Mouse (Mus musculus) heart, embryonic 10.5 days (tissue): ENCODE data around the gene Ptpn11. TPM values are rescaled to one million over a fixed set of nuclear protein-coding genes. Genes with fewer than 3 reads are reported as not detected.
A peak's percentile ranks its signal among the peaks of the same experiment; 100 is the strongest.

Source experiments
- DNase-seq: peaks from one replicate; pipeline ENCODE4 v3.0.0-alpha.2; 2017; ENCODE audit warnings: low spot score
- H3K27ac ChIP-seq: fragments of 300-500 bp; sonication (generic); 2 replicates; pipeline ENCODE4 v1.5.1; 2016; ENCODE audit warnings: mild to moderate bottlenecking
- H3K27me3 ChIP-seq: fragments of 300-500 bp; sonication (generic); 2 replicates; pipeline ENCODE4 v1.6.1; 2016; ENCODE audit warnings: mild to moderate bottlenecking; ENCODE audit not compliant: poor library complexity, insufficient read depth, severe bottlenecking
- H3K36me3 ChIP-seq: fragments of 300-500 bp; sonication (generic); 2 replicates; pipeline ENCODE4 v1.6.1; 2016; ENCODE audit warnings: mild to moderate bottlenecking, moderate library complexity
- H3K4me1 ChIP-seq: fragments of 300-500 bp; sonication (generic); 2 replicates; pipeline ENCODE4 v1.6.1; 2016; ENCODE audit warnings: mild to moderate bottlenecking
- H3K4me3 ChIP-seq: fragments of 300-500 bp; sonication (generic); 2 replicates; pipeline ENCODE4 v1.5.1; 2016; ENCODE audit warnings: mild to moderate bottlenecking, moderate library complexity
- H3K9me3 ChIP-seq: fragments of 300-500 bp; sonication (generic); 2 replicates; pipeline ENCODE4 v1.6.1; 2016; ENCODE audit warnings: mild to moderate bottlenecking, moderate library complexity
- WGBS: fragments of 180-500 bp; shearing (Covaris S2); methylation state at CpG from one replicate; pipeline ENCODE4 v1.1.7; 2016; 5-methylcytosine and 5-hydroxymethylcytosine counted together
- polyA plus RNA-seq: library from polyadenylated mRNA; unstranded; fragments of >200 nt; fragmentation: Nextera tagmentation; extraction: Ambion mirVana; gene quantifications from 2 replicates; pipeline ENCODE4 v1.2.1, GENCODE M21; 2016

Ptpn11 gene
- polyA plus RNA-seq, 1 experiment from 2014 or later = 27.8 TPM

GRCm38 (mm10) chr5:121190210-121190835 lies 874 bp downstream of the Ptpn11 start:
- no peaks in the 10 kb centered on the region for H3K36me3 ChIP-seq
- 26% methylated on average over 21 of the region's 21 CpGs for WGBS
- peak; percentile 71 for DNase-seq
- peaks cover 45% of the 10 kb centered on the region for H3K4me1 ChIP-seq
- H3K9me3 ChIP-seq = no peaks in the 10 kb centered on the region
- H3K27ac ChIP-seq = peak overlapping the region; percentile 99
- no peaks in the 10 kb centered on the region for H3K27me3 ChIP-seq
- H3K4me3 ChIP-seq = peak overlapping the region; percentile 98

- H3K9me3 ChIP-seq = no peaks in the 10 kb centered on the region
- H3K36me3 ChIP-seq = no peaks in the 10 kb centered on the region
- peak; percentile 68 for DNase-seq
- peak overlapping the region; percentile 34; the same call in 1 of the 2 replicates for H3K4me3 ChIP-seq
- WGBS = 70% methylated on average over 9 of the region's 9 CpGs
- 0 out of 2 replicates have a peak overlapping the region, but pooled peaks have one; percentile 12 for H3K27ac ChIP-seq
- no peaks in the 10 kb centered on the region for H3K27me3 ChIP-seq
- H3K4me1 ChIP-seq = peaks cover 57% of the 10 kb centered on the region
Observed at GRCm38 (mm10) chr5:121189182-121189581, 2.0 kb downstream of the Ptpn11 start.

GRCm38 (mm10) chr5:121188265-121188664 lies 2.9 kb downstream of the Ptpn11 start:
- Histone ChIP-seq H3K27me3 (no peaks in the 10 kb centered on the region), H3K36me3 (no peaks in the 10 kb centered on the region), H3K9me3 (no peaks in the 10 kb centered on the region), H3K4me1 (peaks cover 66% of the 10 kb centered on the region), H3K4me3 (peak overlapping the region; percentile 2; the same call in 1 of the 2 replicates), H3K27ac (peak overlapping the region; percentile 84)
- WGBS = 88% methylated on average over 9 of the region's 9 CpGs
- DNase-seq = no peak

- Histone ChIP-seq H3K36me3 (no peaks in the 10 kb centered on the region), H3K27me3 (no peaks in the 10 kb centered on the region), H3K4me1 (peaks cover 72% of the 10 kb centered on the region), H3K4me3 (peak overlapping the region; percentile 33; the same call in 1 of the 2 replicates), H3K27ac (peak overlapping the region; percentile 84), H3K9me3 (no peaks in the 10 kb centered on the region)
- DNase-seq = peak; percentile 70
- WGBS = 70% methylated on average over 8 of the region's 8 CpGs
Observed at GRCm38 (mm10) chr5:121187580-121188001, 3.6 kb downstream of the Ptpn11 start.

GRCm38 (mm10) chr5:121184945-121185551 lies 6.1 kb downstream of the Ptpn11 start:
- H3K4me3 ChIP-seq = peak overlapping the region; percentile 27
- WGBS = 7% methylated on average over 11 of the region's 11 CpGs
- peak; percentile 90 for DNase-seq
- H3K27me3 ChIP-seq = no peaks in the 10 kb centered on the region
- peaks cover 88% of the 10 kb centered on the region for H3K4me1 ChIP-seq
- H3K36me3 ChIP-seq = 0 out of 2 replicates have a peak, but pooled peaks cover 2% of the 10 kb centered on the region
- no peaks in the 10 kb centered on the region for H3K9me3 ChIP-seq
- H3K27ac ChIP-seq = peak overlapping the region; percentile 84

GRCm38 (mm10) chr5:121184375-121184774 lies 6.8 kb downstream of the Ptpn11 start:
- H3K27ac ChIP-seq = peak overlapping the region; percentile 84
- peak; percentile 63 for DNase-seq
- H3K36me3 ChIP-seq = 0 out of 2 replicates have a peak, but pooled peaks cover 2% of the 10 kb centered on the region
- H3K27me3 ChIP-seq = no peaks in the 10 kb centered on the region
- H3K4me3 ChIP-seq = peak overlapping the region; percentile 27; the same call in 1 of the 2 replicates
- 49% methylated on average over 2 of the region's 2 CpGs for WGBS
- H3K4me1 ChIP-seq = peaks cover 94% of the 10 kb centered on the region
- H3K9me3 ChIP-seq = no peaks in the 10 kb centered on the region

- Histone ChIP-seq H3K27me3 (no peaks in the 10 kb centered on the region), H3K4me3 (no peak overlapping the region), H3K9me3 (no peaks in the 10 kb centered on the region), H3K27ac (no peak overlapping the region), H3K4me1 (peaks cover 95% of the 10 kb centered on the region), H3K36me3 (0 out of 2 replicates have a peak, but pooled peaks cover 2% of the 10 kb centered on the region)
- WGBS = 83% methylated on average over 9 of the region's 9 CpGs
- no peak for DNase-seq
Observed at GRCm38 (mm10) chr5:121183269-121183668, 7.9 kb downstream of the Ptpn11 start.

- Histone ChIP-seq H3K27me3 (no peaks in the 10 kb centered on the region), H3K4me3 (no peak overlapping the region), H3K27ac (peak overlapping the region; percentile 56), H3K9me3 (no peaks in the 10 kb centered on the region), H3K36me3 (peaks cover 16% of the 10 kb centered on the region), H3K4me1 (peaks cover 65% of the 10 kb centered on the region)
- 54% methylated on average over 9 of the region's 9 CpGs for WGBS
- no peak for DNase-seq
Observed at GRCm38 (mm10) chr5:121179077-121179857, 11.9 kb downstream of the Ptpn11 start.

GRCm38 (mm10) chr5:121172835-121173234 lies 18.4 kb downstream of the Ptpn11 start:
- Histone ChIP-seq H3K4me3 (no peak overlapping the region), H3K9me3 (no peaks in the 10 kb centered on the region), H3K36me3 (peaks cover 48% of the 10 kb centered on the region), H3K27ac (no peak overlapping the region), H3K27me3 (no peaks in the 10 kb centered on the region), H3K4me1 (peaks cover 22% of the 10 kb centered on the region)
- DNase-seq = no peak
- WGBS = 88% methylated on average over 4 of the region's 4 CpGs

- peak; percentile 74 for DNase-seq
- Histone ChIP-seq H3K36me3 (peaks cover 69% of the 10 kb centered on the region), H3K27me3 (no peaks in the 10 kb centered on the region), H3K4me1 (peaks cover 17% of the 10 kb centered on the region), H3K9me3 (no peaks in the 10 kb centered on the region), H3K4me3 (no peak overlapping the region), H3K27ac (no peak overlapping the region)
- WGBS = 68% methylated on average over 2 of the region's 2 CpGs
Observed at GRCm38 (mm10) chr5:121169588-121169987, 21.6 kb downstream of the Ptpn11 start.

GRCm38 (mm10) chr5:121166884-121167283 lies 24.3 kb downstream of the Ptpn11 start:
- no peak for DNase-seq
- no peaks in the 10 kb centered on the region for H3K27me3 ChIP-seq
- H3K4me1 ChIP-seq = 0 out of 2 replicates have a peak, but pooled peaks cover 4% of the 10 kb centered on the region
- H3K27ac ChIP-seq = no peak overlapping the region
- no peak overlapping the region for H3K4me3 ChIP-seq
- peaks cover 83% of the 10 kb centered on the region for H3K36me3 ChIP-seq
- H3K9me3 ChIP-seq = no peaks in the 10 kb centered on the region
- WGBS = 94% methylated on average over 6 of the region's 6 CpGs

- no peak overlapping the region for H3K4me3 ChIP-seq
- peaks cover 21% of the 10 kb centered on the region for H3K4me1 ChIP-seq
- WGBS = 87% methylated on average over 7 of the region's 7 CpGs
- DNase-seq = no peak
- no peaks in the 10 kb centered on the region for H3K27me3 ChIP-seq
- H3K36me3 ChIP-seq = peaks cover 97% of the 10 kb centered on the region
- H3K27ac ChIP-seq = no peak overlapping the region
- no peaks in the 10 kb centered on the region for H3K9me3 ChIP-seq
Observed at GRCm38 (mm10) chr5:121162923-121163322, 28.3 kb downstream of the Ptpn11 start.

- H3K9me3 ChIP-seq = no peaks in the 10 kb centered on the region
- WGBS = 89% methylated on average over 5 of the region's 5 CpGs
- no peak overlapping the region for H3K27ac ChIP-seq
- H3K4me3 ChIP-seq = no peak overlapping the region
- no peak for DNase-seq
- peaks cover 23% of the 10 kb centered on the region for H3K4me1 ChIP-seq
- H3K36me3 ChIP-seq = peaks cover 98% of the 10 kb centered on the region
- no peaks in the 10 kb centered on the region for H3K27me3 ChIP-seq
Observed at GRCm38 (mm10) chr5:121162285-121162684, 28.9 kb downstream of the Ptpn11 start.
